Mouse (Mus musculus): ENCODE measurements around the gene Mtch1. TPM values are rescaled to one million over a fixed set of nuclear protein-coding genes. Genes with fewer than 3 reads are reported as not detected.
A peak's percentile ranks its signal among the peaks of the same experiment; 100 is the strongest.

The Mtch1 gene
- total and polyA plus RNA-seq, 3 experiments, result 143 to 233 (median 147) TPM

- TF ChIP-seq EP300 (IDR thresholded peaks at IDR 0.05; ENCODE audit: low read depth in 1 of 2, low read length in 2 of 2) (peak; percentile 80 to 85), TBP (IDR thresholded peaks at IDR 0.05; ENCODE audit: low read depth, low read length) (no peak), RCOR1 (IDR thresholded peaks at IDR 0.05; ENCODE audit: low read depth, low read length) (peak; percentile 93)
These were observed 27.7 kb downstream of the Mtch1 start (continued) for GRCm38 (mm10) chr17:29319881-29320639.

DNA sequence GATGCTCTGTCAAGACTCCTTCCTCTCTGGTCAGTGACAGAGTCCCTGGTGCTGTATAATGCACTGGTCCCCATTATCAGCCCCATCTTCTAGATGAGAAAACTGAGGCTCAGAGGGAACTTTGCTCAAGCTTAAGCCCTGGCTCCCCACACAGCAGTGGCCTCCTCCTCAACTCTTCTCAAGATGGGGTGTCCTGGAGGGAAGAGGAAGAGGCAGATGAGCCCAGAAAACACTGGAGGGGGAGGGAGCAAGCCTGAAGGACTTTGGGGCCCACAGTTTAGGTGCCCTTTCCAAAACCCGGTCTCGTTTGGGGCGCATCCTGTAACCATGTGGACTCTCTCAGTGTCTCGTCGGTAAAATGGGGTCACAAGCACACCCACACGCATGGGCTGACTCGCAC, 28.3 kb downstream of the Mtch1 start:
- H3K27me3 ChIP-seq (ENCODE audit: control insufficient read depth in 1 of 2, insufficient read depth in 2 of 2, low read length in 2 of 2), result no peaks in the 10 kb centered on the region
- peaks cover 0 to 27% of the 10 kb centered on the region in 2 experiments; a peak in 2 of 4 replicates for H3K36me3 ChIP-seq (ENCODE audit: control insufficient read depth in 1 of 2, insufficient read depth in 2 of 2, low read length in 2 of 2)
- no peak overlapping the region; a peak in 1 of 4 replicates for H3K4me3 ChIP-seq (ENCODE audit: control insufficient read depth in 1 of 2, insufficient read depth in 1 of 2, low read depth in 2 of 2, low read length in 2 of 2)
- H3K4me1 ChIP-seq (ENCODE audit: control insufficient read depth in 1 of 2, insufficient read depth in 2 of 2, low read length in 2 of 2), result peaks cover 9 to 36% of the 10 kb centered on the region in 2 experiments; a peak in 3 of 4 replicates
- no peaks in the 10 kb centered on the region for H3K79me2 ChIP-seq (ENCODE audit: control insufficient read depth, insufficient read depth, low read length, poor library complexity)
- H3K9me3 ChIP-seq (replicated peaks; ENCODE audit: insufficient read depth, low read length), result no peaks in the 10 kb centered on the region
- H3K27ac ChIP-seq (ENCODE audit: control insufficient read depth, low read depth, low read length), result peak overlapping the region; percentile 25
- peak overlapping the region; percentile 15 for H3K9ac ChIP-seq (ENCODE audit: control insufficient read depth, low read depth, low read length, poor library complexity, severe bottlenecking)
- no peak for DNase-seq (ENCODE audit: low read depth, low spot score)
- TF ChIP-seq CTCF (IDR thresholded peaks at IDR 0.05 in 2 of 3, conservative IDR thresholded peaks at IDR 0.05 in 1 of 3; ENCODE audit: control insufficient read depth in 1 of 3, insufficient read depth in 1 of 3, low read depth in 2 of 3, low read length in 3 of 3, poor library complexity in 1 of 3, severe bottlenecking in 1 of 3) (no peak), SMC3 (IDR thresholded peaks at IDR 0.05; ENCODE audit: low read depth, low read length) (no peak), MAX (IDR thresholded peaks at IDR 0.05; ENCODE audit: low read length) (no peak), JUND (IDR thresholded peaks at IDR 0.05; ENCODE audit: low read depth, low read length) (no peak), USF1 (IDR thresholded peaks at IDR 0.05; ENCODE audit: low read depth, low read length) (no peak), HCFC1 (IDR thresholded peaks at IDR 0.05; ENCODE audit: low read depth, low read length) (no peak), GATA1 (IDR thresholded peaks at IDR 0.05; ENCODE audit: low read depth, low read length) (no peak), GABPA (IDR thresholded peaks at IDR 0.05; ENCODE audit: low read depth, low read length) (no peak), MEF2A (IDR thresholded peaks at IDR 0.05; ENCODE audit: extremely low read depth, insufficient replicate concordance, low read depth, low read length, poor library complexity, severe bottlenecking) (no peak), RAD21 (IDR thresholded peaks at IDR 0.05; ENCODE audit: low read depth, low read length) (no peak), UBTF (IDR thresholded peaks at IDR 0.05; ENCODE audit: borderline replicate concordance, insufficient read depth, low read depth, low read length) (no peak), CHD2 (IDR thresholded peaks at IDR 0.05; ENCODE audit: low read length) (no peak), ZMIZ1 (IDR thresholded peaks at IDR 0.05; ENCODE audit: low read depth, low read length) (no peak), MYB (IDR thresholded peaks at IDR 0.05; ENCODE audit: low read depth, low read length) (no peak), ELF1 (IDR thresholded peaks at IDR 0.05; ENCODE audit: low read depth, low read length) (no peak)
